Mouse (Mus musculus) MEL (cell line): ENCODE measurements around the gene Tcte1. TPM values are rescaled to one million over a fixed set of nuclear protein-coding genes. Genes with fewer than 3 reads are reported as not detected.

ENCODE experiments used
- DNase-seq: peaks from one replicate; pipeline ENCODE4 v3.0.0; 2011; ENCODE audit warnings: low read depth, low spot score
- H3K27ac ChIP-seq: 2 replicates; pipeline ENCODE4 v1.5.1; 2012; ENCODE audit warnings: low read depth, mild to moderate bottlenecking, control low read depth, low read length, moderate library complexity; ENCODE audit not compliant: control insufficient read depth
- H3K27me3 ChIP-seq, 2 experiments: fragments of 150-350 bp in 1 of 2; sonication (generic) in 1 of 2; 2 replicates each; pipeline ENCODE4 v1.6.1; 2012; ENCODE audit warnings: low read length in 2 of 2, mild to moderate bottlenecking in 2 of 2, improper control_type of control experiment in 1 of 2, moderate library complexity in 1 of 2; ENCODE audit not compliant: insufficient read depth in 2 of 2, control insufficient read depth in 1 of 2
- H3K36me3 ChIP-seq, 2 experiments: 2 replicates each; pipeline ENCODE4 v1.6.1; 2012 to 2014; ENCODE audit warnings: low read length in 2 of 2, improper control_type of control experiment in 1 of 2, inconsistent platforms in 1 of 2, mild to moderate bottlenecking in 1 of 2; ENCODE audit not compliant: insufficient read depth in 2 of 2, control insufficient read depth in 1 of 2
- H3K4me1 ChIP-seq, 2 experiments: fragments of 150-350 bp in 1 of 2; sonication (generic) in 1 of 2; 2 replicates each; pipeline ENCODE4 v1.6.1; 2012; ENCODE audit warnings: low read length in 2 of 2, improper control_type of control experiment in 1 of 2, mild to moderate bottlenecking in 1 of 2; ENCODE audit not compliant: insufficient read depth in 2 of 2, control insufficient read depth in 1 of 2
- H3K4me3 ChIP-seq, 2 experiments: fragments of 150-350 bp in 1 of 2; sonication (generic) in 1 of 2; 2 replicates each; pipeline ENCODE4 v1.5.1; 2012; ENCODE audit warnings: low read depth in 2 of 2, low read length in 2 of 2, mild to moderate bottlenecking in 2 of 2, moderate library complexity in 2 of 2, control low read depth in 1 of 2, improper control_type of control experiment in 1 of 2; ENCODE audit not compliant: control insufficient read depth in 1 of 2, insufficient read depth in 1 of 2
- H3K79me2 ChIP-seq: 2 replicates; pipeline ENCODE4 v1.6.1; 2012; ENCODE audit warnings: mild to moderate bottlenecking, low read length, moderate library complexity; ENCODE audit not compliant: control insufficient read depth, poor library complexity, insufficient read depth
- H3K9ac ChIP-seq: 2 replicates; pipeline ENCODE4 v1.6.1; 2012; ENCODE audit warnings: low read depth, mild to moderate bottlenecking, control low read depth, low read length, moderate library complexity; ENCODE audit not compliant: control insufficient read depth, poor library complexity, severe bottlenecking
- H3K9me3 ChIP-seq: fragments of 150-350 bp; sonication (generic); replicated peaks from 2 replicates; pipeline ENCODE4 v1.6.1; 2012; ENCODE audit warnings: mild to moderate bottlenecking, low read length, improper control_type of control experiment, moderate library complexity; ENCODE audit not compliant: insufficient read depth
- BHLHE40 ChIP-seq: IDR thresholded peaks from 2 replicates; pipeline ENCODE4 v1.6.1; 2012; ENCODE audit warnings: low read depth, mild to moderate bottlenecking, inconsistent platforms, low read length, improper control_type of control experiment, borderline replicate concordance
- CTCF ChIP-seq, 3 experiments: IDR thresholded peaks in 2 of 3; conservative IDR thresholded peaks in 1 of 3; 2 replicates each; pipeline ENCODE4 v1.5.1; 2011 to 2012; ENCODE audit warnings: low read length in 3 of 3, low read depth in 2 of 3, mild to moderate bottlenecking in 2 of 3, improper control_type of control experiment in 1 of 3, inconsistent platforms in 1 of 3, mixed read lengths in 1 of 3, moderate library complexity in 1 of 3; ENCODE audit not compliant: control insufficient read depth in 1 of 3, insufficient read depth in 1 of 3, poor library complexity in 1 of 3, severe bottlenecking in 1 of 3
- E2F4 ChIP-seq: IDR thresholded peaks from 2 replicates; pipeline ENCODE4 v1.6.1; 2011; ENCODE audit warnings: low read depth, low read length, improper control_type of control experiment, borderline replicate concordance
- EP300 ChIP-seq, 2 experiments: IDR thresholded peaks; 2 replicates each; pipeline ENCODE4 v1.6.1; 2011; ENCODE audit warnings: improper control_type of control experiment in 2 of 2, low read length in 2 of 2, low read depth in 1 of 2, mild to moderate bottlenecking in 1 of 2
- KAT2A ChIP-seq: conservative IDR thresholded peaks from 2 replicates; pipeline ENCODE4 v1.6.1; 2012; ENCODE audit warnings: low read depth, low read length, improper control_type of control experiment, inconsistent platforms
- MAZ ChIP-seq: IDR thresholded peaks from 2 replicates; pipeline ENCODE4 v1.6.1; 2012; ENCODE audit warnings: low read depth, mild to moderate bottlenecking, inconsistent platforms, low read length, improper control_type of control experiment
- NELFE ChIP-seq: IDR thresholded peaks from 2 replicates; pipeline ENCODE4 v1.6.1; 2011; ENCODE audit warnings: low read depth, low read length, improper control_type of control experiment
- POLR2AphosphoS2 ChIP-seq: IDR thresholded peaks from 2 replicates; pipeline ENCODE4 v1.6.1; 2011; ENCODE audit warnings: low read length, improper control_type of control experiment
- POLR2AphosphoS5 ChIP-seq: IDR thresholded peaks from 2 replicates; pipeline ENCODE4 v1.6.1; 2012; ENCODE audit warnings: low read depth, borderline replicate concordance, mild to moderate bottlenecking, inconsistent platforms, low read length, moderate library complexity, mixed read lengths
- RCOR1 ChIP-seq: IDR thresholded peaks from 2 replicates; pipeline ENCODE4 v1.6.1; 2012; ENCODE audit warnings: low read depth, mild to moderate bottlenecking, inconsistent platforms, low read length, improper control_type of control experiment
- SIN3A ChIP-seq: IDR thresholded peaks from 2 replicates; pipeline ENCODE4 v1.6.1; 2012; ENCODE audit warnings: low read length, improper control_type of control experiment, inconsistent platforms
- TAL1 ChIP-seq: IDR thresholded peaks from 2 replicates; pipeline ENCODE4 v1.6.1; 2012; ENCODE audit warnings: mild to moderate bottlenecking, inconsistent platforms, low read length, moderate library complexity, mixed read lengths
- TCF12 ChIP-seq: IDR thresholded peaks from 2 replicates; pipeline ENCODE4 v1.6.1; 2014; ENCODE audit warnings: low read depth, mild to moderate bottlenecking, inconsistent platforms, low read length, improper control_type of control experiment, moderate library complexity
- UBTF ChIP-seq: IDR thresholded peaks from 2 replicates; pipeline ENCODE4 v1.6.1; 2012; ENCODE audit warnings: low read depth, mild to moderate bottlenecking, inconsistent platforms, low read length, improper control_type of control experiment, moderate library complexity, borderline replicate concordance; ENCODE audit not compliant: insufficient read depth
- polyA plus RNA-seq, 2 experiments: library from polyadenylated mRNA; stranded (reverse) in 1 of 2; unstranded in 1 of 2; fragments of >175 nt in 1 of 2; fragments of >200 nt in 1 of 2; gene quantifications; 2 replicates each; pipeline versions ENCODE4 v1.2.1 to v1.2.4; 2012; ENCODE audit warnings: low replicate concordance in 2 of 2, low read depth in 1 of 2; ENCODE audit not compliant: insufficient read length in 2 of 2, insufficient read depth in 1 of 2, missing spikeins in 1 of 2
- total RNA-seq: library from RNA; depleted of rRNA; stranded (reverse); fragments of 300-350 nt; gene quantifications from 2 replicates; pipeline ENCODE4 v1.2.3, GENCODE M21; 2012

Tcte1 gene
- total and polyA plus RNA-seq, 3 experiments, result not detected

DNA sequence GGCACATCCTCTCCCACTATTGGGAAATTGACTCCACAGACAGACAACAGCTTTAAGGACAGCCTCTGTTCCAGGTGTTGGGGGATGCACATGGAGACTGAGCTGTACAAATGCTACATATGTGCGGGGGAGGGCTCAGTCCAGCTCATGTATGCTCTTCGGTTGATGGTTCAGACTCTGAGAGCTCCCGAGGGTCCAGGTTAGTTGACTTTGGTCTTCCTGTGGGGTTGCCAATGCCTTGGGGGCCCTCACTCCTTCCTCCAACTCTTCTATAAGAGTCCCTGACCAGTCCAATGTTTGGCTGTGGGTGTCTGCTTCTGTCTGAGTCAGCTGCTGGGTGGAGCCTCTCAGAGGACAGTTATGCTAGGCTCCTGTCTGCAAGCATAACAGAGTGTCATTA, 29.8 kb downstream of the Tcte1 start:
- Histone ChIP-seq H3K27me3 (peaks cover 0 to 2% of the 10 kb centered on the region in 2 experiments; a peak in 3 of 4 replicates), H3K4me3 (no peak overlapping the region), H3K79me2 (no peaks in the 10 kb centered on the region; the same call in 1 of the 2 replicates), H3K4me1 (peaks cover 0 to 34% of the 10 kb centered on the region in 2 experiments; a peak in 3 of 4 replicates), H3K9me3 (no peaks in the 10 kb centered on the region), H3K27ac (no peak overlapping the region)
- no peak for DNase-seq
- TF ChIP-seq E2F4 (no peak), BHLHE40 (no peak), POLR2AphosphoS5 (no peak), SIN3A (no peak), POLR2AphosphoS2 (no peak), CTCF (IDR thresholded peaks at IDR 0.05 in 2 of 3, conservative IDR thresholded peaks at IDR 0.05 in 1 of 3; ENCODE audit: control insufficient read depth in 1 of 3, insufficient read depth in 1 of 3, low read depth in 2 of 3, low read length in 3 of 3, poor library complexity in 1 of 3, severe bottlenecking in 1 of 3) (no peak), UBTF (no peak), MAZ (no peak)
- TF ChIP-seq, all 39 proteins: peak for 0
- Histone ChIP-seq H3K9ac (no peak overlapping the region), H3K36me3 (peaks cover 0 to 11% of the 10 kb centered on the region in 2 experiments; a peak in 2 of 4 replicates)

DNA sequence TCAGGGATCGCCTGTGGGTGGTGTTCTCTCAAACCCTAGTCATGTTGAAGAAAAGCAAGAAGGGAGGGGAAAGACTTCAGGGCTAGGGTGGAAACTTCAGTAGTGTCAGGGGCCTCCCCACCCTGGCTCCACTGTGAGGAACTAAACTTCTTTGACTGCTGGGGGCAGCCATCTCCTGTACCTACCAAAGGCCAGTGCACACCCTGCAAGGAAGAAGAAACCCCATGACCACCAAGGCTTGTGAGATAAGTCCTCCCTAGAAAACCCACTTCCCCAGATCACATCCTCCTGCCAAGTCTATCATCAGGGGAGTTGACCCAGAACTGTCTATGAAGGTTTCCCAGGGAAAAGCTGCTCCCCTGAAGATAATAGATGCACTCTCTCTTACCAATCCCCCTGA, 31.2 kb downstream of the Tcte1 start:
- no peak overlapping the region for H3K9ac ChIP-seq
- H3K4me1 ChIP-seq, result peaks cover 0 to 28% of the 10 kb centered on the region in 2 experiments; a peak in 3 of 4 replicates
- peak; percentile 55 for DNase-seq
- H3K27ac ChIP-seq, result no peak overlapping the region; the same call in 1 of the 2 replicates
- H3K79me2 ChIP-seq, result no peaks in the 10 kb centered on the region; the same call in 1 of the 2 replicates
- peaks cover 0 to 2% of the 10 kb centered on the region in 2 experiments; a peak in 3 of 4 replicates for H3K27me3 ChIP-seq
- H3K36me3 ChIP-seq, result peaks cover 0 to 11% of the 10 kb centered on the region in 2 experiments; a peak in 2 of 4 replicates
- H3K4me3 ChIP-seq, result no peak overlapping the region
- TF ChIP-seq TAL1 (peak; percentile 56), KAT2A (no peak), TCF12 (peak; percentile 17; the same call in 1 of the 2 replicates), EP300 (IDR thresholded peaks at IDR 0.05; ENCODE audit: low read depth in 1 of 2, low read length in 2 of 2) (0 out of 4 replicates have a peak, but pooled peaks of 1 of the 2 experiments have one; percentile 20), RCOR1 (peak; percentile 67), NELFE (no peak)
- no peaks in the 10 kb centered on the region for H3K9me3 ChIP-seq
